Mouse (Mus musculus): ENCODE data around the gene Abcg5.

- no peak for TF ChIP-seq BHLHE40 (IDR thresholded peaks at IDR 0.05; ENCODE audit: low read depth, low read length)
- TF ChIP-seq CTCF (conservative IDR thresholded peaks at IDR 0.05 in 1 of 2, IDR thresholded peaks at IDR 0.05 in 1 of 2; ENCODE audit: low read depth in 2 of 2, low read length in 2 of 2): no peak
- no peak for TF ChIP-seq PAX5 (IDR thresholded peaks at IDR 0.05; ENCODE audit: low read length)
- TF ChIP-seq EP300 (IDR thresholded peaks at IDR 0.05; ENCODE audit: low read length): no peak
- no peak for TF ChIP-seq POLR2A (IDR thresholded peaks at IDR 0.05; ENCODE audit: low read depth, low read length)
- no peak for TF ChIP-seq HCFC1 (IDR thresholded peaks at IDR 0.05; ENCODE audit: low read depth, low read length)
- TF ChIP-seq USF2 (conservative IDR thresholded peaks at IDR 0.05; ENCODE audit: low read depth, low read length): no peak
Observed at GRCm38 (mm10) chr17:84731361-84731760, 48.5 kb upstream of the Abcg5 start.
